Mouse (Mus musculus) heart, postnatal 14 days (tissue): ENCODE measurements around the gene Tep1. TPM values are rescaled to one million over a fixed set of nuclear protein-coding genes. Genes with fewer than 3 reads are reported as not detected.
"Not testable (repeated sequence)": the region's sequence is repeated elsewhere in the genome, so short reads cannot be mapped to it uniquely, and the experiment has no call there.

Experiments
- DNase-seq, 2 experiments: peaks; one replicate each; pipeline ENCODE4 v3.0.0; 2021 to 2022
- intact Hi-C: fragments of 180-260 bp; cut with DNase I; formaldehyde crosslinking; loops from one replicate; pipeline ENCODE4 v1.15.1; 2025
- long read RNA-seq, 2 experiments: library from polyadenylated mRNA; stranded (forward); transcript quantifications; one replicate each; pipeline ENCODE4 v2.0.0; 2021
- total RNA-seq, 2 experiments: library from RNA; stranded (reverse); gene quantifications; 2 replicates each; pipeline ENCODE4 v1.2.3; 2021

Gene Tep1
- 10 to 100 TPM; 10.4 to 15.5 TPM for total RNA-seq
- long read RNA-seq, experiment 1, partial matches to known transcripts, result 2 of 3 reads
- long read RNA-seq, experiment 1, other reads (novel, unspliced or antisense), result 1 of 3 reads
- long read RNA-seq, experiment 2, partial matches to known transcripts, result 5 of 5 reads
- long read RNA-seq, experiment 2, other reads (novel, unspliced or antisense), result 0 of 5 reads

DNA sequence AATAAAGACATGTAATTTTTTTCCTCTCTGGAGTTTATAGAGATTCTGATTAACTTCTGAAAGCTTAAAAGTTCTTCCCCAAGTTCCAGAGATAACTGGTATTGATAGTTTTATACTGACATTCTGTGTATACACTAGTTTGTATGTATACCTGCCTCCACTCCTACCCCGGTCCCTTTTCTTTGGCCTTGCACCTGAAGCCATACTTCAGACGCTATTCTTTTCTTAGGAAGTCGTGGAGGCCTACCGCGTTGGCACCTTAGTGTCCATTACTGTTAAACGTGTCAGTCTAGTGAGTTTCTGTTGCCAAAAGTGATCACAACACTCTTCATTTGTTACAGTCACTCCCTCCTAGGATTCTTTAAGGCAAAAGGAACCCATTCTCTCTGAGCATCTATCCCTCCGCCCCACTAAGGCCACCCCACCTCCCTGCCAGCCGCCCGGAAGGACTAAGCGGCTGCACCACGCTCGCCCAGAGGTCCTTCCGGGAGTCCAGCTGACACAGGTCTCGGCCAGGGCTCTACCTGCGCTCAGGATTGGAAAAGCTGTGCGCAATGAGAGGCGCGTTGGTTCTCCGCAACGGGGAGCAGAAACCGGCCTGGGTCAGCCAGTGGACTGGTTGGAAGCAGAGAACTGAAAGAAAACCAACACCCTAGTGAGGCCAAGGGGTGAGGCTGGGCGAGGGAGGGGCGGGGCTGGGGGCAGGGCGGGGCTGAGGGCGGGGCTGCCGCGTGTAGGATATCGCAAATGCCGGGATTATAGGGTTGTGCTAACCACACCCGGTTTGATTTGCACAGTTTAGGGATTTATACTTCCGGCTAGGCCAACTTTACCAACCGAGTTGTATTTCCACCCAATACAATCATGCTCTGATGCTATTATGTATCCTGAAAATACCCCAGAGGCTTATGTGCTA, at the start of gene Tep1:
TSS of gene Tep1 (minus strand) at position 672 of the 916 bp plus-strand sequence.
- peak; percentile 64 to 79 for DNase-seq
- intact Hi-C loops, result loop anchor here (5.0 kb wide), 3 partner anchors 57 to 217 kb away; no protein-coding TSS in a partner anchor

DNA sequence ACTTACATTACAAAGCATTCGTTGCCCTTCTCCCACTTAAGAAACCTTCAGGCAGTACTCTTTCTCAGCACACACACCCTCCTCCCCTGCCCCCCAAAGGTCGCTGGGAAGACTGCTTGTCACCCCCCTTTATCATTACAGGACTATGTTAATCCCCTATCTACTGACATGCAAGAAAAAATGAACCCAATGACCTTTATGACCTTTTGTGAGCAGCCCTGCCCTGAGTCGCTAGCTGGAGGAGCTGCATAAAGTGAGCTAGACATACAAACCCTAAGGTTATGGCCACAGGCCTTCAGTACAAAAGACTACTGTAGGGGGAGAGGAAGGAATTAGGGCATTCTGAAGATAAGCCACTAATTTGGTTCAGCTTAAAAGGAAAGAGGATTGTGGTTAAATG, 41.0 kb upstream of the Tep1 start:
- DNase-seq, result no peak
- intact Hi-C loops, result no loop called here

DNA sequence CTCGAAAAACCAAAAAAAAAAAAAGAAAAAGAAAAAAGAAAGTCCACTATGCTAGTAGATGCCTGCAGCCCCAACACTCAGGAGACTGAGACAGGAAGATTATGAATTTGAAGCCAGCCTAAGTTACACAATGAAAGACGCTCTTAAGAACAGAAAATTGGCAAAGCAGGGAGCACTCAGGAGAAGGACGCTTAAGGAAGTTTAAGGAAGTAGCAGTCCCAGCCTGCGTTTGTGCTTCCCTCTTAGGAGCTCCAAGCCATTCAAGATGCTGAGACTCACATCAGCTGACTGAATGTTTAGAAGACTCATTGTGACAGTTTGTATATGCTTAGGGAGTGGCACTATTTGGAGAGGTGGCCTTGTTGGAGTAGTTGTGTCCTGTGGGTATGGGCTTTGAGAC, 37.8 kb upstream of the Tep1 start:
- intact Hi-C loops, result no loop called here
- no peak for DNase-seq

DNA sequence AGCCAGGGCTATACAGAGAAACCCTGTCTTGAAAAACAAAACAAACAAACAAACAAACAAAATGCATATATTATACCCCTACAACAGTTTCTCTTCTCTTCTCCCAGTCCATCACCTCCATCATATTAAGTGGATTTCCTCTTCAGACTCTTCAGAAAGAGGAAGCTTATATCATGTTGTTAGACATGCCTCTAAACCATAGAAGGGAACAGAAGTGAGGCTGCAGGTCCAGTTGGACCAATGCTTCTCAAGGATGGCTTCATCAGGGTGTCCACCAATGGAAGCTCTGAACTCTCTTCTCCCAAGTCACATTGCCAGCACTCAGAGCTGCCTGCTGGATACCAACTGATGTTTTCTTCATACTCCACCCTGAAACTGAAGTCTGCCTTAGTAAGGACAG, 35.0 kb upstream of the Tep1 start:
- intact Hi-C loops, result not testable (repeated sequence)

DNA sequence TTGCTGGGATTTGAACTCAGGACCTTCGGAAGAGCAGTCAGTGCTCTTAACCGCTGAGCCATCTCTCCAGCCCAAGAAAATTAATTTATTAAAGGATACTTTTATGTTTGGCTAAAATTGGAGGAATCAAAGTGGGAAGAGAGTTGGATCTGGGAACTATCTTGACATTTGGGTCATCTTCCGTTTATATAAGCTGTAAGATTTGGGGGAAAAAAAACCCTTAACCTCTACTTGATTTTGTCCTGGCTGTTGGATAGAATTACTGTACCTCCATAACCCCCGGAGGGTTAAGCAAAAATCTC, 34.4 kb upstream of the Tep1 start:
- no peak for DNase-seq
- intact Hi-C loops, result no loop called here

More for the DNA sequence above, 35.0 kb upstream of the Tep1 start:
- not testable (repeated sequence) for DNase-seq

DNA sequence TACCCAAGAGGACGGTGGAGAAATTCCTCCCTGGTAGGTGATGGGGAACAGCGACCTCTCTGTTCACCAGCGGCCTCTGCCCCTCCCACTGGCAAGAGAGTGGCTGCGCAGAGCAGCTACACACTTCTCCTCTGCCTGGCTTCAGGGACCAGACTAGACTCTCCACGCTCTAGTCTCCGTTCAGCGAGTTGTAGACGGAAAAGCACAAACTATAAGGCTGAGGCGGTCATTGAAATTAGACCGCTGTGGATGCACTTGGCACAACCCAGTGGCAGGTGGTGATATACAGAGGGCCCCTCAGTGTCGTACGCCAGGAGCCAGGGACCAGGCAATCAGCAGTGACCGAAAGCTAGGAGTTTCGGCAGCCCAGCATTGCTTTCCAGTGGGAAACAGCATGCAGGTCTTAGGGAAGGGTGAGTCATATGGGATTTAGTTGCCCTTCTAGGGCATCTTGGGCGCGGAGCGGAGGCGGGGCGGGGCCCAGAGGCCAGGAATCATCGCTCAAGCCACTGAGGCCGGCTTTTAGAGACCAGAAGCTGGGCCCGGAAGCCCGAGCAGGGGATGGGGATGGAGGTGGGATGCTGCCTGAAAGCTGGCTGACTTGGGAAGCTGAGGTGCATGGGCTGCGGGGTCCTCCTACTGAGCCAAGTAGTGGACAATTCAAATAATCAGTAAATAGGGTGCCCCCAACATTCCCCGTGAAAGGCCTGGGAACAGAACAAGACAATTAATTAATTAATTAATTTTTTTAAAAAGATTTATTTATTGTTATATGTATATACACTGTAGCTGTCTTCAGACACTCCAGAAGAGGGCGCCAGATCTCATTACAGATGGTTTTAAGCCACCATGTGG, 33.8 kb upstream of the Tep1 start:
- intact Hi-C loops, result no loop called here
- DNase-seq, result peak; percentile 30 to 35

DNA sequence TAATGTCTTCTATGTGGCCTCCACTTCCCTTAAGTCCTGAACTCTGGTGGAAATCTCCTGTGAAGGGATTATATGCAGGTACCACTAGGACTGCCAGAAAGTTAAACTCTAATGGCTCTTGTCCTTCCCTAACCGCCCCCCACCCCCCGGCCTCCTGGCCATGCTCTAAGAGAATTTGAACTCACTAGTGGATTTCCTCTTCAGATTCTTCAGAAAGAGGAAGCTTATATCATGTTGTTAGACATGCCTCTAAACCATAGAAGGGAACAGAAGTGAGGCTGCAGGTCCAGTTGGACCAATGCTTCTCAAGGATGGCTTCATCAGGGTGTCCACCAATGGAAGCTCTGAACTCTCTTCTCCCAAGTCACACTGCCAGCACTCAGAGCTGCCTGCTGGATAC, 27.6 kb upstream of the Tep1 start:
- intact Hi-C loops, DNase-seq: not testable (repeated sequence)

DNA sequence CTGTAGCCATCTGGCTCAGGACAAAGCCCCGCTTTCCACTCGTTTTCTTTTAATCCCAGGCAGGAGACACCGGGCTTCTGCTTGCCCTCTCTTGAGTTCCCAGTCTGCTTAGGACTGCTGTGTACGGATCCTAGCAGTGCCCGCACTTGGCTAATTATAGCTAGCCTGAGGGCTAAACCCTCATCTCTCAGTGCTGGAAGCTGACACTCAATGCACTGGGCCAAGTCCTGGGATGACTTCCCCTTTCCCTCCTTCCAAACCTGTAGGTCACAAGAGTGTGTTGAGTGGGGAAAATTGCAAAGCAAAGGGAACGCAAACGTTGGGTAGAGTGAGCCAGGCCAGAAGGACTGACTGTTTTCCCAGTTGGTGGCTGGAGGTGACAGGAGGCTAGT, 27.0 kb upstream of the Tep1 start, which contains the start of gene Klhl33:
TSS of gene Klhl33 (minus strand) at position 134 of the 392 bp plus-strand sequence.
- intact Hi-C loops, result no loop called here
- DNase-seq, result peak; percentile 17 to 42

DNA sequence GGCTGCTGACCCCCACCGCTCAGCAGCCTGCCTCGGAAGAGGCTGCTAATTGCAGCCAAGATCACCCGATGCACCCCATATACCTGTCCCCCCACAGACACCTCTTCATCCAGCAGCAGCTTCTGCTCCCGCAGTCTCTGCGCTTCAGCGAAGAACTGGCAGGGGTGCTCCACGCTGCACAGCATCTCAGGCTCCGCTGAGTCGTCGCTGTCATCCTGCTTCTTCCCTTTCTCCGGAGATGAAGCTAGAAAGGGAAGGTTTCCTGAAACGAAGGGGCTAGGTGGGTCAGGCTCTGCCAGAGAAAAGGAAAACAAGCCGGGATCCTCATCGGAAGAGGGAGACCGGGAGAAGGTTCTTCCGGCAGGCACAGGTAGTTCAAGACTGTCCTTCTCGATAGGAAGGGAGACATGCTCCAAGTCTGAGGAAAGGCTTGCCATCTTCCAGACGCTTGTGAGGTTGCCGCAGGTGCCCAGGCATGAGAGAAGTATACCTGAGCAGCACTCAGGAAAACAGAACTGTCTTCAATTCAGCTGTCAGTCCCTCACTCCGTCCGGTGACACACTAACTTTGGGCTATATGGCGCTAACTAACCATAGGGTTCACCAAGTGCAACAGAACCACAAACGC, 26.5 kb upstream of the Tep1 start:
- intact Hi-C loops, result no loop called here
- peak in 1 of 2 experiments; percentile 23 for DNase-seq

DNA sequence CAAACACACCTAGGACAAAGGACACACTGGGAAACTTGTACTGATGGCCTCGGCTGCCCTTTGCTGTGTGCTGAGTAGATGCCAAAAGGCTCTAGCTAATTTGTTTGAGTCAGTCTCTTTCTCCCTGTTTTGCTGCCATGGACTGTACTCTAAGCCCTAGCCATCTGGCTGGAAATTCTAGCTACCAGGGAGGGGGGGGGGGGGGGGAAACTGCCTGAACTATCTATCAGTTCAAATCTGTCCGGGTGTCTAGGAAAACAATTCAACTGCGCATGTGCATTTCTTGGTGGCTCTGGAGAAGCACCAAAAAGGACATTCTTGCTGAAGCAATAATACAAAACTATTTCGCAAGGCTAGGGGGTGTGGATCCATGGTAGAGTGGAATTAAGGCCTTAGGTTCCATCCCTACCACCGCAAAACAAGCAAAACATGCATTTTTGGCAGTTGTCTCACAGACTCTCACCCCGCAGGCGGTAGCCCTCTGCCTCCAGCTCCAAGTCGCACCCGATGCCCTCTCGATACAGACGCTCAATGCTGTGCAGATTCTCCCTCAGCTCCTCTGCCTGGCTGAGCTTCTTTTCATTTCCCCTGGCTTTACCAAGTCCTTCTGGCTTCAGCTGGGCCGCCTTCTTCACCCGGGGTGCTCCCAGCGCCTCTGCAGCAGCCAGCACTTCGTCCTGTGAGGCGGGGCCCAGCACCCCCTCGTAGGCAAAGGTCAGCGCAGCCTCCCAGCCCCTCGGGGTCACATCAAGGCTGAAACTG, 25.8 kb upstream of the Tep1 start:
- intact Hi-C loops, result no loop called here
- peak; percentile 58 to 62 for DNase-seq

DNA sequence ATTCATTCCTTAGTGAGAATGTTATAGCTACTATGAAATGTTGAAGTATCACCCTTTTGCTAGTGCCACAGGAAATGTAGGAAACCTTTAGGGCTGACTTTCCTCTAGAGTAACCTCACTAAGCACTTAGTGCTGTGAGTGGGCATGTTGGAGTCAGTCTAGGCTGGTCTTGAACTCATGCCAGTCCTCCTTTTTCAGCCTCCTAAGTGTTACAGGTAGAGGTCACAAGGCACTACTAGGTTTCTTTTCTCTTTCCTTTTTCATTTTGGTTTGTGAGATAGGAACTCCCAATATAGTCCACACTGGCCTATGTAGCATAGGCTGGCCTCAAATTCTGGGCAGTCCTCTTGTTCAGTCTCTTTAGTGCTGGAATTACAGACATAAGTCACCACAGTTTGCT, 25.0 kb upstream of the Tep1 start:
- intact Hi-C loops, result no loop called here
- no peak for DNase-seq

DNA sequence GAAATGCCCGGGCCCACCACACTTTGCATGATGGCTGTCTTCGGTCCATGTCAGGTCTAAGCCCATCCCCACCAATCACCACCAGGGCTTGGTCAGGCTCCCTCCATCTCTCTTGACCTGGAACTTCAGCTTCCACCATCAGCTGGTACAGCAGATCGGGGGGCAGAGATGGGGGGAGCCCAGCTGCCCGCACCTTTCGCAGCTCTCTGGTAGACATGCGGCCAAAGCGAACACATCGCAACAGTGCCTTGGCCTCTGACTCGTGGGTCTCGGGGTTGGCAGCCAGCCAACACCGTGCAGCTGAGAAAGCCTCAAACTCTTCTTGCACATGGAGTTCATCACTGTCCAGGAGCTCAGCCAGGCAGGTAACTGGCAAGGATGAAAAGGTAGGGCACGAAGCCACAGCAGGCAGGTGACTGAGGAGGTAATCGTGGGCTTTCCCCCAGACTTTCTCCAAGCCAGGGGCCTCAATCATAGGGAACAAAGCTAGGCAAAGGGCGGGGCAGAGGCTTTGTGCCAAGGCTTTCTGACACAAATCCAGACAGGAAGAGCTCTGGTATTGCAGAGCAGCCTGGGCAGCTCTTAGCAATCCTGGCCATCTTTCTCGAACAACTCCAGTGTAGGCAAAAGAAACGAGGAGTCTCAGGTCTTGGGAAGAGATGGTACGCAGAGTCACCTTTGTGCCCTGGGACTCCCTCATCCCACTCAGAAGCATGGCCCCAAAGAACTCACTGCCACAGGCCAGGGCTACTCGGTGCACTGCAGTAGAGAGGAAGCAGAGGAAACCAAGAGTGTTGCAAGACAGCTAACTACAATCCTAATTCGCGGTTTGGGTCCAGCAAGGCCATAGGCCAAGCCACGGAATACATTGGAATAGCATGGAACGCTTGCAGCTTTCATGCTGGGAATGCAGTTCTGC, 22.4 kb upstream of the Tep1 start:
- intact Hi-C loops, result no loop called here
- DNase-seq, result peak; percentile 29 to 34

DNA sequence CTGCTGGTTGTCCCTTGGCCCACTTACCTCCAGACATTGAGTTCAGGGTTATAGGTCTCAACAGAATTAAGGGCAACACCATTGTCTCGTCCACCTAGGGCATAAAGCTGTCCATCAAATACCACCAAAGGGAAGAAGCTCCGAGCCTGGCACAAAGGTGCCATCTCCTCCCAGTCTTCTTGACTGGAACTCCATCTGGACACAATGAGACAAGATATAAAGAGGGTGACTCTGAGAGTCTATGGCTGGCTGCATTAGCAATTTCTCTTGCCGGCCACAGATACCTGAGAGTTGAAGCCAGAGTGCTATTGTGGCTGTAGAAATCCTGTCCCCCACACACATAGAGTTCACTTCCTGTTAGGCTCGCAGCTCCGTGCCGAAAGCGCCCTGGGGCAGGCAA, 21.7 kb upstream of the Tep1 start:
- intact Hi-C loops, result no loop called here
- DNase-seq, result no peak

DNA sequence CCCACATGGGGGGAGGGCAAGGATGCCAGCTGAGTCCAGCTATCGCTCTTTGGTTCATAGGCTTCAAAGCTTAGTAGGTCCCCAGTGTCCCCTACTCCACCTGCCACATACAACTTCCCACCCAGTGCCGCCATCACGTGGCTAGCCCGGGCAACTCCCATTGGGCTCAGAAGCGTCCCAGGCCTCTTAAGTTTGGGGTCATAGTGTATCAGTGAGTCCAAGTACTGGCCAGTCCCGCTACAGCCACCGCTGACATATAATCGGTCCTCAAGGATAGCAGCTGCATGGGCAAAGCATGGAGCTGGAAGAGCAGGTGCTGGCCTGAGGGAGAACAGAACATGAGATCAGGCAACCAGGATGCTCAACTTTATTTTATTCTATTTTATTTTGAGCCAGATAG, 21.3 kb upstream of the Tep1 start:
- intact Hi-C loops, result no loop called here
- no peak for DNase-seq

DNA sequence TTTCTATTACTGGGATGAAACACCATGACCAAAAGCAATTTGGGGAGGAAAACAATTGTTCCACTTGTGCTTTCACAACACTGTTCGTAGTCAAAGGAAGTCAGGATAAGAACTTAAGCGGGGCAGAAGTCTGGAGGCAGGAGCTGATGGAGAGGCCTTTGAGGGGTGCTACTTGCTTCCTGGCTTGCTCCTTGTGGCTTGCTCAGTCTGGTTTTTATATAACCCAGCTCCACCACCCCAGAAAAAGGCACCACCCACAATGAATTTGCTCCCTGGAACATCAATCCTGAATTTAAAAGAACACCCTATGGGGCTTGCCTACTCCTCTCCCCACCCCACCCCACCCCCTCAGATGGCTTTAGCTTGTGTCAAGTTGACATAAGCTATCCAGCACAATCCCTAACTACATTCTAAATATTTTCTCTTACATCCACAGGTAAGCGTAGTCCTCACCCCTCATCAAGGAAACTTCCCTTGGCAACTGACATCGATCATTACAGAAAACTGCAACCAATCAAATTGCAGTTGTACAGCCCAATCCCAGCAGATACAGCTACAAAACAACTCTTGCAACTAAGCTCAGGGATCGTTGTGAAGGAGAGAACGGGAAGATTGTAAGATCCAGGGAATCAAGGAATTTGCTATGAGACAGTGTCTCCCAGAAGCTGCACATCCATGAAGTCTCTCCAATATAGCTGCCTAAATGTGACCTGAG, 6.0 kb upstream of the Tep1 start:
- intact Hi-C loops, result no loop called here
- no peak for DNase-seq

DNA sequence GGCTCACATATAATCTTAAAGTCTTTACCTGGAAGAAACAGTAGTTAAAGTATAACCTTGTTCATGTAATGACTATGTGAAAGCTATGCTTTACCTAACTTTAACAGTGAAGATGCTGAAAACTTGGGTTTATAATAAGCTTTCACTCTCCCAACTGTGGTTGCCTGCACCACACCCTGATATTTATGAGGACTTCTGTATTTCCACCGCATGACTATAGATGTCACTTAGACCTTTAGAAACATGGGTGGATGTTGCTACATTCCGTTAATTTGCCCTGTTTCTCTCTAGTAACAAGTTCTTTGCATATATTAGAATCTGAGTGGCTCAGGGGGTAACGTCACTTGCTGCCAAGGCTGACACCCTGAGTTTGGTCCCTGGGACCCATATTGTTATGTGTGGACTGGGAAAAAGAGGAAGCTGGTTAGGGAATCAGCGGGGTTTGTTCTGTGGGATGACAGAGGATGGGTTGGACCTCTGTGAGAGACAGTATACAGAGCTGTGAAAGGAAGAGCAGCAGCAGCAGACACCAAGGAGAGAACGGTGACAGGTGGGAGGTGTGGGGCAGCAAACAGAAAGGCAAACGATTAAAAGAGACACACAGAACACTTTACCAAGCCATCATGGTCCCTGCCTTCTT, 5.4 kb upstream of the Tep1 start:
- DNase-seq, result no peak
- intact Hi-C loops, result no loop called here

DNA sequence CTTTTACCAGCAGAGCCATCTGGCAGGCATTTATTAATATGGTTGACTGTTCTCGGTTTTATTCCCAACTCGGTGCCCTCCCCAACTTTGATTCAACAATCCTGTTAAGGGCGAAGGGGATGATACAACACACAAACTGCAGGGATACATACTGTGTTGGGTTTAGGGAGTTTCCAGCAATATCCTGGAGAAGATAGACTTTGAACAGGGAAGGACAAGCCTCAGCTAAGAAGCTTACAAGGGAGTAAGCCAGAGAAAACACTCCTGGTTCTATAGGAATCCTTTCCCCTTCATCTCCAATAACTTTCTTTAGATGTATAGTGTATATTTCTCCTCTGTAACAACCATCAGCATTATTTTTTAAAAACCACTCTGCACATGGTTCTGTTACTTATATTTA, 4.8 kb upstream of the Tep1 start:
- intact Hi-C loops, result no loop called here
- DNase-seq, result no peak

DNA sequence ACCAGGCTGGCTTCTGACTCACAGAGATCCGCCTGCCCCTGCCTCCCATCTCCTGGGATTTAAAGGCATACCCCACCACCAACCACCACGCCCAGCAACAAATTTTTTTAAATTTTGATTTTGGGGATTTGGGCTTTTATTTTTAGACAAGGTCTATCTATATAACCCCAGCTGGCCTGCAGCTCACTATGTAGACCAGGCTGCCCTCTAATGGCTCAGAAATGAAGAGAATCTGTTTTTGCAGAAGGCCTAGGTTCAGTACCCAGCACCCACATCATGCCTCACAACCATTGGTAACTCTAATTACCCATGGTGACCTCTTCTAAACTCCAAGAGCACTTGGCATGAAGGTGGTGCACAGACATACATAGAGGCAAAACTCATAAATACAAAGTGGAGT, 924 bp upstream of the Tep1 start:
- no peak for DNase-seq
- intact Hi-C loops, result loop anchor here (5.0 kb wide), 2 partner anchors 56 to 216 kb away; no protein-coding TSS in a partner anchor
